Mouse (Mus musculus) MN1 (cell line): ENCODE measurements around the gene Atxn7.

Experiments
- DNase-seq: peaks from one replicate; pipeline ENCODE4 v3.0.0-alpha.2; 2016; ENCODE audit warnings: low spot score

Gene Atxn7

DNA sequence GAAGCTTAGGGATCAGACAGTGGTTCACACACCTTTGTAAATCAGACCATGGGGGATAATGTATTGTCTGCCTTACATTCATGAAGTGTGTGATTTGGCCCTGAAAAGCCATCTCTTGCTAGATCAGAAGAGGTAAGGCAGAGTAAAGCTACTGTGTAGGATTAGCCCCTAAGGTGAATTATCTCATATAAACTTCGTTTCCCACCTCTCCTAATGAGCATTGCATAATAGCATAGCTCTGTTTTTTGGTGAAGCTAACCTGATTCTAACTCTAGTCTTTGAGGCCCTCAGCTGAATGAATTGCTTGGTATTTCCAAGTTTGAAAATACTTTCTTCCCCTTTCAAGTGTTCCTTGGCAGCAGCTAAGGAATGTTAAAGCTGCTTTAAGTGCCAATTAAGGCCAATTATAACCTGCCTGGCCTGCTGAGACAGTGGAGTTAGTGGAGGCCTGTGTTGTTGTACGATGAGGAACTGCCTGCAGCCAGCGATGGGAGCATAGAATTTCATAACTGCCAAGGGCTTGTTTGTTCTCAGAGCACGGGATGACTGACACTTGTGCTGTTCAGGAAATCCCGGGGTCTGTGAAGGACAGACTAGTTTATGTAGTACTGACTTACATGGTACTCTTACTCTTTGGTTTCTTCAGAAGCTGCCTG lies 103.4 kb downstream of the Atxn7 start:
- DNase-seq = peak; percentile 13

GRCm38 (mm10) chr14:14065142-14065498 lies 103.9 kb downstream of the Atxn7 start:
- DNase-seq = no peak

GRCm38 (mm10) chr14:14066241-14066640 lies 105.0 kb downstream of the Atxn7 start:
- DNase-seq = no peak

DNA sequence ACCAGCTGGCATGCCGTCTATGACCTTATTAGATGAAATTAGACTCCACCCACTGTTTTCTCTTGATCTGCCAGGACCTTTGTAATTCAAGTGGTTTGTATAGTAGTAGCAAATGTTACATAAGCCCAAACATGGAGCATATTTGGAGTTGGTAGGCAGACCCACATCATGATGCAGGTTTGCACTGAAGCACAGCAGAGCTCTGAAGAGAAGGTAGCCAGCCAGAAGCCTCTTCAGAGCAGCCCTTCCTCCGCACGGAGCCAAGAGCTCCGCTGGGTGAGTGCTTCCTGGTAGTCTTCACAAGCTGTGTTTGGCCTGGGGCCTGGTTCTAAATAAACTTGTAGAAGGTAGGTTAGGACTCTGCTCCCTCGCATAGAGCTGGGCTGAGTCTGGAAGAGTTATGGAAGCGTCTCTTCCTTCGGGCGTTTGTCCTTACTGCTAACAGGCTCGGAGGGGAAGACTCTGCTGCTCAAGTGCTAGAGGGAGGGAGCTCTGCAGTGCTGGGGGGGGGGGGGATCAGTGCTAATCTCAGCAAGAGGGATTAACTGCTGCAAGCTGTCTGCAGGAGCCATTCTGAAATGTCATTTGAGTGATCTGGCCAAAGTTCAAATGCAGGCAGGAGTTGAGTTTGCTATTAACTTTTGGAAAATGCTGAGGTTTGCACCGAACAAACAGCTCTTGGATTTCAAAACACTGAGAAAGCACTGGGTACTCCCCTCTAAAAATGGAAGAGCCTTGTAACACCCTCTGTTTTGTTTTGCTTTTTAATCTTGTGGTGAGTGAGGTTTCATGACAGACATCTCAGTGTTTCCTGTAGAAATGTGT lies 106.6 kb downstream of the Atxn7 start:
- no peak for DNase-seq

DNA sequence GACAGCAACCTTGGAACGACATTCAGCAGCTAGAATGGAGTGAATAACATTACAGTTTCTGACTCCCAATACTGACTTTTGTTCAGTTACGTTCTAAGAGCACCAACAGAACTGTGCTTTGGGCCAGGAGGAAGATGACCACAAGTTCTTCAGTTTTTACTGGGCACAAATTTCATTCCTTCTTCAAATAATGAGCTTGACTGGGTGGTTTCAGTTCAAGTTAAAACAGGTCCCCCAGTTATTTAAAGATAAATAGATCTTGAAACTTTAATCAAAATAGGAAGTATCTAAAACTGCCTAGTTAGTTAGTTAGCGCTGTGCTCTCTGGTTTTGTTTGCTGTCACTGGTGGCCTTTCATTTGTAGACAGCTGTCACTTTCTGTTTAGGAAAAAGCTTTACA lies 107.3 kb downstream of the Atxn7 start:
- no peak for DNase-seq

DNA sequence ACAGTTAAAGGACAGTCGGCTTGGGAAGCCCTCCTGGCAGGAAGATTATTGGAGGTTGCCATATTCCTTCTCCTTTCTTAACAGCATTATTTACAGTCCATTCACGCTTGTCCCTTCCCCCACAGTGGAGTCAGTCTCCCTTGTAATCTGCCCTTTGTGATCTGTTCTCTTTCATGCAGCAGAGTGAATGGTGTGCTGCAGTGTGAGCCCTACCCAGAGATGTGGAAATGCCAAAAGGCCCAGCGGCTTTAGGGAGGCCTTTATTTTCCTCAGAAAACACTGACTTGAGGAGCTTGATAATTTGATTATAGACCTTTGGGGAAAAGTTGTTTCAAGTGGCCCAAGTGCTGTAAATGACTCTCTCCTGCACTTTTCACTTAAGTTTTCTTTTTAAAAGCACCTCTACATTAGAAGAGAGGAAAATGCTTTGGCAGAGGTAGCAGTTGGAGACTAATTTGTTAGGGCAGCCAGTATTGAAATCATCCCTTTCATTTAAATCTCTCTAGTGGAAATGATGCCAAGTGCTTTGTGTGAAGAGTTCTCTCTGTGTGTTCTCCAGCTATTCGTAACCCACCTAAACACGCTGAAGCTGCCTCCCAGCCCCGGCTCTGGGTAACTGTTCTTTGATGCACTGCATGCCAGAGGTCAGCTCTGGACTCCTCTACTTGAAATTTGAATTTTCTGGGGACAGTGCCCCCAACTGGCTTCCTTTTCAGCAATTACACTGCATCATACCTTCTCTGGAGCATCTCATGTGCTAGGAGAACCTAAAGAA lies 109.5 kb downstream of the Atxn7 start:
- DNase-seq = no peak

- DNase-seq = no peak
Measured at GRCm38 (mm10) chr14:14071456-14071855, 110.2 kb downstream of the Atxn7 start.

- DNase-seq = no peak
Measured at GRCm38 (mm10) chr14:14080604-14081194, 119.5 kb downstream of the Atxn7 start.

GRCm38 (mm10) chr14:14083811-14084210 lies 122.6 kb downstream of the Atxn7 start:
- no peak for DNase-seq

DNA sequence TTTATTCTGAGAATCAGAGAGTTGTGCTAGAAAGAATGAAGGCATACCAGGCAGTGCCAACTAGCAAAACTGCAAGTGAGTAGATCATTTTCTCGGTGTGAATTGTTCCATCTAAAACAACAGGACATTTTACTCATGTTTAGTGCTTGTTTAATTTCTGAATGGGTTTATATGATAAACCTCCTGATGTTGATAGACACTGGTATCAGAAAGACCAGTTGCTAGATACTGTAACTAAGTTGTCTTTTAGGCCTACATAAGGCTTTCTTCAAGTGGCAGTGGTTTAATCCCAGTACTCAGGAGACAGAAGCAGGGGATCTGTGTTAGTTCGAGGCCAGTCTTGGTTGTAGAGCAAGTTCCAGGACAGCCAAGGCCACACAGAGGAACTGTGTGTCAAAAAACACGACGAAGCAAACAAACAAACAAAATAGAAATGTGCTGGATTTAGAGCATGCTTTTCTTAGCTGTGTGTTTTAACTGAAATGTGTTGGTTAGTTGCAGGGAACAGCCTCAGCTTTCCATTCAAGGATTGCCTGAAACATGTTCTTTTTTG lies 125.5 kb downstream of the Atxn7 start:
- DNase-seq = no peak

DNA sequence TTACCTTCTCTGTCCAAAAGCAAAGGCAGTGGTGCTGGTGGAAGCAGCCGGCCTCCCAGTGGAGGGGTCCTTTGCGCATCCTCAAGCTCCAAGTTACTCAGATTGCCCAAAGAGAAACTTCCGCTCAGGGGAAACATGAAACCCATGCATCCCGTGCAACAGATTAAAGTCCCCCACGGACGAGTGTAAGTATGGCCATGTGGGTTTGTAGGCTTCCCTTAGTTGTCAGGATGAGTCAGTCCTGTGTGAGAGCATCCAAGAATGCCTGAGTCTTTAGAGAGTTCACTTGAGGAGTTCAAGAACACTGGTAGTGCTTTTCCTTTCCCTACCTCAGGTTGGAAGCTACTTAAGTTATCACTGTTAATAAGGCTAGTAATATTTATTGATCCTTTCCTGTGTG lies 126.1 kb downstream of the Atxn7 start:
- DNase-seq = no peak

DNA sequence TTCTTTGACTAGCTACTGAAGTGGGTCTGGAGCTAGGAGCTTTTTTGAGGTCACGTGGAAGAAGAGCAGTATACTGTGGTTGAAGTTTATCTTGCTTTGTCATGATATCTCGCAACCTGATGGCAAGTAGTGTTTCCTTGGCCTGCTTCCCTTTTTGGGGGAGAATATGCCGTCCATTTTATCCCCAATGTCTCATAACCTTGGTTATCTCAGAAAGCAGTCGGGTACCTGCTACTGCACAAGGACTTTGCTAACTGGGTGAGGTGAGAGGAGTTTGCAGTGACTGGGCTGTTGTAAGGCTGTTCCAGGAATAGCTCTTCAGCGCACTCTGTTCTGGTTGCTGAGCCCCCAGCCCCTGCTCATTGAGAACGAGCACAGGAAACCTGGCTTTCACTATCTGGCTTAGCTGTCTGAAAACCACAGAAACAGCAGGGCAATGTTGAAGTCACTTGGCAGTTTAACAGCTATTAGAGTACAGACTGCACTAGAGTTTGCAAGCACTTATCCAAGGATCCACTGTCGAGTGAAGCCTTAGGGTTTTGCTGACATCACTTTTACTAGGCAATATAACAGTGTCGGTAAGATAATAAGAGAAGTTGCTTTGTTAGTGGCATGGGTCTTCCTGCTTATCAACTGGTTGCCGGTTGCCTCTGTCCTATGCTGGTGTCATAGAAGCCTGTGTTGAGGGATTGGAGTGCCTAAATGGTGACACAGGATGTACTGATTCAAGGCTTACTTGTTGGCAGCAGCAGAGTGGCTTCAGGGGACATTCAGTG lies 127.0 kb downstream of the Atxn7 start:
- no peak for DNase-seq

- no peak for DNase-seq
Measured at GRCm38 (mm10) chr14:14090571-14090970, 129.3 kb downstream of the Atxn7 start.

- DNase-seq = peak; percentile 89
Measured at GRCm38 (mm10) chr14:14098330-14098980, 137.2 kb downstream of the Atxn7 start.

DNA sequence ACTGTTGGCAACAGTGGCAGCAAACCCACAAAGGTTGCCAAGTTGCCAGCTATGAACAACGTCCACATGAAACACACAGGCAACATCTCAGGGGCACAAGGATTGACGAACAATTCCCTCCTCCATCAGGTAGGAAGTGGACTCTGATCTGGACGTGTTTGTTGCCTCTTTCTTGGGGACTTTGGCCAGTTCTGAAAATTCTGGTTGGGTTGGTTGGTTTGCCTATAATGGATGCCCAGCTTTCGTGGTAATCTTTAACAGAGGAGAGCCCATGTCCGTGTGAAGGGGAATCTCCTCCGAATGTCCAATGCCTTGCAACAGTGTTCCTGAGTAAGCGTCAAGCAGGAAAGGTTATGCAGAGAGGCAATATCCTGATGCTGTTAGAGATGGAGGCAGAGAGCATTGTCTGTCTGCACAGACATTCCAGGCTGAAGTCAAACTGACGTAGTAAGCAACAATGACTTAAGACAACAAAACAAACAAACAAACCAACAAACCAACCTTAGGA lies 139.6 kb downstream of the Atxn7 start:
- DNase-seq = no peak

DNA sequence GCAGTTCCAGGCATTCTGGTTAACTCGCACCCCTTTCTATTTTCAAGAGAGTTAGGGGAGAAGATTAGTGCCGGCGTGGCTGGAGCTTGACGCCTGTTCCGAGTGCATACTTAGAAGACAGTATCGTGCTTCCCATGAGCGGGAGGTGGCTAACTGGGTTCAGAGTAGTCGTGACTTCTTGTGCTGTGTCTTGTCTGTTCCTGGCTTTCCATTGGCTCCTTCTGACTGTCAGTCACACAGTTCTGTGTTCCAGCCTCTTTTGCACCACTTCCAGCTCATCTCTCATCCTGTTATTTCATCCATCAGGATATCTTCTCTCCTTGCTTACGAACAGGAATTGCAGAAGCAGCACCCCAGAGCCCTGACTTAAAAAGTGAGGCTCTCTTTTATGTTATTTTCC lies 140.1 kb downstream of the Atxn7 start:
- DNase-seq = no peak

DNA sequence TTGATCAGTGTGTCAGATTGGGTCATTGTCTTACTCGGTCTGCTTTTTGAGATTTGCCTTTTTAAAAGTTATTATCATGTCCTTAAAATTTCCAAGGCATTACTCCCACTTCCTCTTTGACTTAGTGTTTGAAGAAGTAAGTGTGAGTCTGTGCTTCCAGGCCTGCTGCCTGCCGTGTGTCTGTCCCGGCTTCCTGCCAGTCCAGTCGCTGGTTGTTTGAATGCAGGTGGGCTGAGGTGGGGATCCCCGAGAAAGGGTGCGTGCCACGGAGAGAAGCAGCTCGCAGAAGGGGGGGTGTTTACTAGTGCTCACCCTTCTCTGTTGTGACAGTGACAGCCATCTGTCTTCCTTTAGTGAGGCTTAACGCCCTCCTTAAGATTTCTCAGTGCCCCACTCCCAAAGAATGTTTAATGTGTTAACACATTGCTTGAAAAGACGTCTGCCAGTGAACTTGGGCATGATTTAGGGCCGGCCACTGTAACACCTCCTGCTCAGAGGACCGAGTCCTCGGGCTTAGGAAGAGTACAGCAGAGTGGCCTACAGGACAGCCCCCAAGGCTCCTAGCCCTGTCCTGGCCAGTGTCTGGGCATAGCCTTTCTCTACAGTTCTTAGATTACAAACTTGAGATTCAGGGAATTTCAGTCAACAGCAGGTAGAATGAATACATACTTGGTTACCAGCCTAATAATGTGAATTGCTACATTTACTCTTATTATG lies 143.1 kb downstream of the Atxn7 start:
- no peak for DNase-seq

DNA sequence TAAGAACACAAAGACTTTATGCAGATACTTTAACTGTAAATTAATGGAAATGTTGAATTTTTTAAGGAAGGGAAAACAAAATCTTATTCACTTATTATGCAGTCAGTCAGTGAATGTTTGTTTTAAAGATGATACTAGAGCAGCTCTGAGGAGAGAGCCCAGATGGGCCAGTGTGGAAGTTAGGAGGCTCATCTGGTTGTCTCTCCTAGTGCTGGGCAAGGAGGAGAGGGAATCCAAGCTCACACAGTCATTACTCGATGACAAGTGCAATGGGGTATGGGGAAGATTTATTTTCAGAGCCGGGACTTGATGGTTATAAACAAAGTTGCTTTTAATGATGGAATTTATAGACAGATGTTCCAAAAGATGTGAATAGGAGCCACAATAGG lies 143.7 kb downstream of the Atxn7 start:
- DNase-seq = no peak

DNA sequence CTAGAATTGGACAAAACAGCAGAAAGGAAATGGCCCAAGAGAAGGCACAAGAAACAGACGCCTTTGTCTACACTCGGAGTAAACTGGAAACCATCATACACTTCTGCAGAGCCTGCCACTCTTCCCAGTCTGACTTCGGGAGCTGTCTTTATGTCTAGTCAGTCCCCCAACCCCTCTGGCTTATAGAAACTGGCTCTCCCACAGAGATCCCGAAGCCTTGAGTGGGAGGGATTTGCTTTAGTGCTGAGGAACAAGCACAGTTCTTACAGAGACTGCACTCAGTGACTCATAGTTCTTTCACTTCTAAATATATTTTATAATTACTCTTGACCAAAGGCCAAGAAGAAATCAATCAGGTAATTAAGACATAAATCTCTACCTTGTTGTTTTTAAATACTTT lies 149.5 kb downstream of the Atxn7 start:
- no peak for DNase-seq
